Mouse (Mus musculus): ENCODE data around the gene Slc25a29. TPM values are rescaled to one million over a fixed set of nuclear protein-coding genes. Genes with fewer than 3 reads are reported as not detected.
A peak's percentile ranks its signal among the peaks of the same experiment; 100 is the strongest.

Slc25a29 gene
- polyA plus RNA-seq, 1 experiment = 1.2 TPM

GRCm38 (mm10) chr12:108826282-108826957, 9.3 kb downstream of the Slc25a29 start:
- Histone ChIP-seq H3K4me1 (ENCODE audit: control insufficient read depth, insufficient read depth, insufficient read length, low read length) (peaks cover 2% of the 10 kb centered on the region; the same call in 1 of the 2 replicates), H3K27ac (replicated peaks; ENCODE audit: low read depth, low read length) (no peak overlapping the region), H3K4me3 (ENCODE audit: insufficient read depth, low read depth, low read length) (no peak overlapping the region)

DNA sequence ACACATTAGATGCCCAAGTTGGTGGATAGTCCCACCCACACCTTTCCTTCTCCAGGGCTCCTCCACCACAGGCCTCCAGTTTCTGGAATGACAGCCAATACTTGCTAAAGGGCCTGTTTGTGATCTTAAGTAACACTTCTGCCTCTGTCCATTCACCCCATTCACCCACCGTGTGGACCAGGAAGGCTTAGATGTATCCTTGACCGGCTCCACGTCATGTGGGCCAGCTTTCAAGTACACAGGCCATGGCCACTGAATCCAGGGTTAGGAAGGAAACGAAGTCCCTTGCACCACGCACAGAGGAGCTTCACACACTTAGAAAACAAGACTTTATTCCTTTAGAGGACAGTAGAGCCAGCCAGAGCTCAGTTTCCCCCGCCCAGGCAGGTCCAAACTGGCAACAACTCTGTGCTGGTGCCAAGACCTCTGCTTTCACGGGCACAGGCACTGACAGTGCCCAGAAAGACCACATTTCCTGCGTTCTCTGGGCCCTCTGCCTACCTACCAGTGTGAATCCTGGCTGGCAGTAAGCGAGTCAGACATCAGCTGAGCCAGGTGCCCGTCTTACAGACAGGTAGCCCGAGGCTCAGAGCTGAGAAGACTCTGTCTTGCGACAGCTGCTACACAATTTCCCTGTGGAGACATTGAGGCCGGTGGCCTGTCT, 10.0 kb downstream of the Slc25a29 start:
- Histone ChIP-seq H3K4me3 (ENCODE audit: insufficient read depth, low read depth, low read length) (no peak overlapping the region), H3K27ac (replicated peaks; ENCODE audit: low read depth, low read length) (no peak overlapping the region), H3K4me1 (ENCODE audit: control insufficient read depth, insufficient read depth, insufficient read length, low read length) (peaks cover 2% of the 10 kb centered on the region; the same call in 1 of the 2 replicates)

DNA sequence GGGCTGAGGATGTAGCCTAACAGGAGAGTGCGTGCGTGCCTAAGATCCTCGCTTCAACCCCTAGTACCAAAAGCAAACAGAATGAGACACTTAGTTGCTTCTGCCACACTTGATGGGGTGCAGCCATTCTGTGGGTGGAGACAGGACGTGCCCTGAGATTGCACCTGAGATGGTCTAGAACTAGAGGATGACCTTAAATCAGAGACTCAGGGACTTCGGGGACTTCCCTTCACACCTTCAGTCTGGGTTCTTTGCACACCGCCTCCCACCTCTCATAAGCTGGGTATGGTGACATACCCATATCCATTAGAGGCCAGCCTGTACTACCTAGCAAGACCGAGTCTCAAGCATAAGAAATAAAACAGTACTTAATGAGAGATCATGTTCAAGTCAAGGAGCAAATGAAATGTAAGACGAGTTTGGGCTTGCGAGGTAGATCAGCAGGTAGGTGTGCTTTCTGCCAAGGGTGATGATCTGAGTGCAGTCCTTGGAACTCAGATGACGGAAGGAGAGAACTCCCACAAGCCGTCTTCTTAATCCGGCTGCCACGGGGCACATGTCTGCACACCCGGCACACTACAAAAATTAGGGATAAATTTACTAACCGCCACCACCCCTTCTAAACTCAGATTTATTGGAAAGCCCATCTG, 11.3 kb downstream of the Slc25a29 start:
- no peak overlapping the region for H3K4me3 ChIP-seq (ENCODE audit: insufficient read depth, low read depth, low read length)
- H3K4me1 ChIP-seq (ENCODE audit: control insufficient read depth, insufficient read depth, insufficient read length, low read length) = peaks cover 2% of the 10 kb centered on the region; the same call in 1 of the 2 replicates
- no peak overlapping the region for H3K27ac ChIP-seq (replicated peaks; ENCODE audit: low read depth, low read length)

DNA sequence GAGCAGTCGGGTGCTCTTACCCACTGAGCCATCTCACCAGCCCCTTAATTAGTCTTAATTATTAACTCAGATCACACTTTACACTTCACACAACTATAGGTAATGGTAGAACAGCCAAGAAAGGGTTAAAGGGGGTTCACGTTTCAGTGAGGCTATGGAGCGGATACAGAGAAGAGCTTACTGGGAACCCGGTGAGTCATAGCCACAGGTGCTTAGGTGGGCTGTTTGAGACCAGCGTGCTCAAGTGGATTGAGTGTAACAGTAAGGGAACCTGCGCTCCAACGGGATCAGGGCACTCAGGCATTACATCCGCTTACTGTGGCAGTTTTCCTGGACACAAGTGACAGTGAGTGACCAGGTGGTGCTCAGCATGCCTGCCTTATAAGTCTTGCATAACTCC, 12.6 kb downstream of the Slc25a29 start:
- Histone ChIP-seq H3K4me1 (ENCODE audit: control insufficient read depth, insufficient read depth, insufficient read length, low read length) (peaks cover 2% of the 10 kb centered on the region; the same call in 1 of the 2 replicates), H3K27ac (replicated peaks; ENCODE audit: low read depth, low read length) (no peak overlapping the region), H3K4me3 (ENCODE audit: insufficient read depth, low read depth, low read length) (no peak overlapping the region)

- Histone ChIP-seq H3K27ac (replicated peaks; ENCODE audit: low read depth, low read length) (no peak overlapping the region), H3K4me1 (ENCODE audit: control insufficient read depth, insufficient read depth, insufficient read length, low read length) (no peaks in the 10 kb centered on the region)
Measured at GRCm38 (mm10) chr12:108820461-108820860, 15.2 kb downstream of the Slc25a29 start.

GRCm38 (mm10) chr12:108816569-108816968, 19.1 kb downstream of the Slc25a29 start:
- Histone ChIP-seq H3K27ac (replicated peaks; ENCODE audit: low read depth, low read length) (no peak overlapping the region), H3K4me3 (ENCODE audit: insufficient read depth, low read depth, low read length) (no peak overlapping the region), H3K4me1 (ENCODE audit: control insufficient read depth, insufficient read depth, insufficient read length, low read length) (no peaks in the 10 kb centered on the region)

More at GRCm38 (mm10) chr12:108820461-108820860, 15.2 kb downstream of the Slc25a29 start:
- no peak overlapping the region for H3K4me3 ChIP-seq (ENCODE audit: insufficient read depth, low read depth, low read length)

- Histone ChIP-seq H3K4me1 (ENCODE audit: control insufficient read depth, insufficient read depth, insufficient read length, low read length) (no peaks in the 10 kb centered on the region), H3K27ac (replicated peaks; ENCODE audit: low read depth, low read length) (no peak overlapping the region), H3K4me3 (ENCODE audit: insufficient read depth, low read depth, low read length) (no peak overlapping the region)
Measured at GRCm38 (mm10) chr12:108814470-108814869, 21.2 kb downstream of the Slc25a29 start.

GRCm38 (mm10) chr12:108812463-108812862, 23.2 kb downstream of the Slc25a29 start:
- no peak overlapping the region for H3K27ac ChIP-seq (replicated peaks; ENCODE audit: low read depth, low read length)
- H3K4me3 ChIP-seq (ENCODE audit: insufficient read depth, low read depth, low read length) = no peak overlapping the region
- no peaks in the 10 kb centered on the region for H3K4me1 ChIP-seq (ENCODE audit: control insufficient read depth, insufficient read depth, insufficient read length, low read length)

GRCm38 (mm10) chr12:108811133-108811532, 24.6 kb downstream of the Slc25a29 start:
- no peak overlapping the region for H3K27ac ChIP-seq (replicated peaks; ENCODE audit: low read depth, low read length)
- no peak overlapping the region for H3K4me3 ChIP-seq (ENCODE audit: insufficient read depth, low read depth, low read length)
- H3K4me1 ChIP-seq (ENCODE audit: control insufficient read depth, insufficient read depth, insufficient read length, low read length) = no peaks in the 10 kb centered on the region

- Histone ChIP-seq H3K27ac (replicated peaks; ENCODE audit: low read depth, low read length) (no peak overlapping the region), H3K4me1 (ENCODE audit: control insufficient read depth, insufficient read depth, insufficient read length, low read length) (peaks cover 3% of the 10 kb centered on the region), H3K4me3 (ENCODE audit: insufficient read depth, low read depth, low read length) (no peak overlapping the region)
Measured at GRCm38 (mm10) chr12:108810309-108810708, 25.4 kb downstream of the Slc25a29 start.

DNA sequence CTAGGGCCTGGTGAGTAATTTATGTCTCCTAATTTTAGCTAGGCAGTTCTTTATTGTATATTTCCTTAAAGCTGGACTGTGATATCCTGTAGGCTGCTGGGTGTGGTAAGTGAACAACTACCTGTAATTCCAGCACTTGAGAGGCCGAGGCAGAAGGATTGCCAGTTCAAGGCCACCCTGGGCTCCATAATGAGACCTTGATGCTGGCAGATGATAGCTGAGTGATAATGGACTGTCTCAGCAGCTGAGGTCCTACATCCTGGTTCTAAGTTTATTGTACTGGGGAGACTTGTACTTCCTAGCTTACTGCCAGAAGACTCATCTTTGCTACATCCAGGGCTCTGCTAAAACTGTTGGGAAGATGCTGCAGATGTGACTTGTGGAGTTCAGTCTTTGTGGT, 25.9 kb downstream of the Slc25a29 start:
- Histone ChIP-seq H3K4me3 (ENCODE audit: insufficient read depth, low read depth, low read length) (no peak overlapping the region), H3K27ac (replicated peaks; ENCODE audit: low read depth, low read length) (no peak overlapping the region)

DNA sequence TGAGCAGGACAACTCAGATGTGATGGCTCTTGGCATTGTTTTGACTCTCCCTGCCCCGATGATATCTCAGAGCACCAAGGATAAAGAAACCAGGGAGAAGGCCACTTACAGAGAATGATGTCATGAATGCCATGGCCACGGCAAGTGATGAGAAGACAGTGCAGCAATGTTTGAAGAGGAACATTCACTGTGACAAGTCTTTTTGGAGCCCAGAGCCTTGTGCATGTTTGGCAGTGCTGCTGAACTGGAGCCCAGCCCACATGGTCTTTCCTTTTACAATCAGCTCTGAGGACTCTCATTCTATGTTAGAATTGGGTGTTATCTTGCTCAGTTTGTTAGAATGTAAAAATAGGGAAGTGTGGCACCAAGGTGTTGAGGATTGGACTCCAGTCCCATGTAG, 27.2 kb downstream of the Slc25a29 start:
- no peak overlapping the region for H3K27ac ChIP-seq (replicated peaks; ENCODE audit: low read depth, low read length)
- no peak overlapping the region for H3K4me3 ChIP-seq (ENCODE audit: insufficient read depth, low read depth, low read length)
- peaks cover 6% of the 10 kb centered on the region for H3K4me1 ChIP-seq (ENCODE audit: control insufficient read depth, insufficient read depth, insufficient read length, low read length)

More for the DNA sequence above, 25.9 kb downstream of the Slc25a29 start:
- peaks cover 6% of the 10 kb centered on the region for H3K4me1 ChIP-seq (ENCODE audit: control insufficient read depth, insufficient read depth, insufficient read length, low read length)

- Histone ChIP-seq H3K4me1 (ENCODE audit: control insufficient read depth, insufficient read depth, insufficient read length, low read length) (peaks cover 22% of the 10 kb centered on the region), H3K4me3 (ENCODE audit: insufficient read depth, low read depth, low read length) (no peak overlapping the region), H3K27ac (replicated peaks; ENCODE audit: low read depth, low read length) (no peak overlapping the region)
Measured at GRCm38 (mm10) chr12:108804388-108804787, 31.3 kb downstream of the Slc25a29 start.

DNA sequence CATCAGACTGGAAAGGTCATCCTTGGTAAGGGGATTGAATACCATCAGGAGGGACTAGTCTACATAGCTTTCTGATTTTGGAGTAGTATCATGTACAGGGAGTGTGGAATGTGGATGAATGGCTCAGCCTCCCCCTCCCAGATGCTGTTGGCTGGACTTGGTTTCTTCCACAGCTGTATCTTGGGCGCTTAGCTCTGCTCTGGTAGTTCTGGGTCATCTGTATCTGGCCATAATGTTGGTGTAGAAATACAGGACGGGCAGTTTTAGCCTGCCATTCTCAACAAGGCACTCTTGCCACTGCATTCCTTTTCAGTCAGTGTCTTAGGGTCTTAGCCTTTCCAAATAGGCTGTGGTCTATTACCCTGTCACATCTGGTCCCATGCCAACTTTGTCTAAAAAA, 34.1 kb downstream of the Slc25a29 start:
- Histone ChIP-seq H3K4me1 (ENCODE audit: control insufficient read depth, insufficient read depth, insufficient read length, low read length) (peaks cover 22% of the 10 kb centered on the region), H3K27ac (replicated peaks; ENCODE audit: low read depth, low read length) (peak overlapping the region; percentile 36; the same call in 1 of the 2 replicates), H3K4me3 (ENCODE audit: insufficient read depth, low read depth, low read length) (no peak overlapping the region)

GRCm38 (mm10) chr12:108794979-108795537, 40.6 kb downstream of the Slc25a29 start:
- Histone ChIP-seq H3K4me3 (ENCODE audit: insufficient read depth, low read depth, low read length) (peak overlapping the region; percentile 98), H3K27ac (replicated peaks; ENCODE audit: low read depth, low read length) (peak overlapping the region; percentile 88)

More at GRCm38 (mm10) chr12:108794979-108795537, 40.6 kb downstream of the Slc25a29 start:
- H3K4me1 ChIP-seq (ENCODE audit: control insufficient read depth, insufficient read depth, insufficient read length, low read length) = peaks cover 5% of the 10 kb centered on the region; the same call in 1 of the 2 replicates

All from brown adipose tissue, adult 24 weeks (tissue).